Mouse (Mus musculus): ENCODE measurements around the gene Cdkal1.

DNA sequence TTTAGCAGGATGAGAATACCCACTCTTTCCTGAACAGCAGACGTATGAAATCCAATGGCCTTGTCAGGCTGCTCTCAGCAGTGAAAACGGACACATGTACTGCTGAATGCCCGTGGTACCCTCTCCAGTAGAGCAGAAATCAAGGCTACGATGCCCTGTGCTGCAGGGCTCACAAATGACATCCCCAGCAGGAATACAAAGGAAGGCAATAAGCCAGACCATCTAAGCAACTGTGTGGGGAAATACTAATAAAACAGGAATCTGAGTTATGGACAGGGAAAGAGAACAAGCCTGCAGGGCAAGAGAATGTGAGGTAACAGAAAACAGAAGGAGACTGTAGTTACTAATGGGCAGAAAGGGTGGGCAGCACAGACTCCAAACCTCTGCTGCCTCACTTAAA is 425.6 kb downstream of the Cdkal1 start:
- TF ChIP-seq CTCF (IDR thresholded peaks at IDR 0.05; ENCODE audit: low read depth), result no peak
- TF ChIP-seq EP300 (IDR thresholded peaks at IDR 0.05; ENCODE audit: low read depth), result no peak

Measured in liver, postnatal 0 days (tissue).